In genomic region chr5:77092531-77092930, GRCm38 (mm10) we compare ENCODE assay signal across 11 mouse cellular contexts. TPM values are rescaled to one million over a fixed set of nuclear protein-coding genes. Genes with fewer than 3 reads are reported as not detected.
DNase-seq lines count a peak whose midpoint lies in the region; ATAC-seq and TF ChIP-seq lines count a peak whose summit lies in the region.
"Had no signal": no experiment of that assay in that cellular context is flagged by ENCODE, and none has a peak within 500 bp of the region (broad histone marks: within the 10 kb centered on the region; RNA-seq: fewer than 3 reads in every experiment).

No protein-coding gene starts in this region.

- H3K27me3 ChIP-seq in heart, adult 2 months (ENCODE audit: control insufficient read depth, insufficient read depth, low read length), result no peaks in the 10 kb centered on the region
- peaks cover 5% of the 10 kb centered on the region; the same call in 1 of the 2 replicates for H3K27me3 ChIP-seq in neural tube, embryonic 12.5 days (replicated peaks)
- H3K27me3 ChIP-seq in lung, embryonic 16.5 days (ENCODE audit: control insufficient read depth, insufficient read depth, low read depth, low read length), result no peaks in the 10 kb centered on the region

- WGBS in heart, adult 2 months, result 21% methylated on average over 5 of the region's 5 CpGs
- 83% methylated on average over 5 of the region's 5 CpGs for WGBS in neural tube, embryonic 12.5 days
- 52% methylated on average over 5 of the region's 5 CpGs for WGBS in lung, embryonic 16.5 days

- no peak overlapping the region for H3K4me3 ChIP-seq in heart, adult 2 months
- no peak overlapping the region for H3K4me3 ChIP-seq in neural tube, embryonic 12.5 days
- peak overlapping the region; percentile 22 for H3K4me3 ChIP-seq in lung, embryonic 16.5 days (ENCODE audit: low read length)
- H3K4me3 ChIP-seq: embryonic facial prominence, embryonic 10.5 days had no signal

- H3K4me1 ChIP-seq in heart, adult 2 months (ENCODE audit: control insufficient read depth, insufficient read depth, low read length), result peaks cover 7% of the 10 kb centered on the region
- H3K4me1 ChIP-seq in neural tube, embryonic 12.5 days, result peaks cover 28% of the 10 kb centered on the region
- H3K4me1 ChIP-seq in lung, embryonic 16.5 days (replicated peaks; ENCODE audit: control insufficient read depth, insufficient read depth, low read length), result peaks cover 8% of the 10 kb centered on the region; the same call in 1 of the 2 replicates

- H3K79me2 ChIP-seq in heart, adult 2 months (replicated peaks; ENCODE audit: control insufficient read depth, insufficient read depth, low read length), result no peaks in the 10 kb centered on the region

- no peak for DNase-seq in heart, adult 2 months
- DNase-seq in heart, postnatal 36 days, result no peak
- DNase-seq in neural tube, embryonic 10.5 days (ENCODE audit: extremely low spot score, low spot score), result no peak
- DNase-seq in spleen, postnatal 10 days (ENCODE audit: low spot score in 2 of 2), result peak; percentile 7 to 32
- no peak for DNase-seq in cerebellum, postnatal 36 days
- DNase-seq: kidney, postnatal 10 days had no signal

- H3K36me3 ChIP-seq in heart, adult 2 months (ENCODE audit: control insufficient read depth, insufficient read depth, low read length), result peaks cover 8% of the 10 kb centered on the region
- peaks cover 6% of the 10 kb centered on the region; the same call in 1 of the 2 replicates for H3K36me3 ChIP-seq in neural tube, embryonic 12.5 days
- H3K36me3 ChIP-seq in lung, embryonic 16.5 days (ENCODE audit: control insufficient read depth, insufficient read depth, low read length), result peaks cover 5% of the 10 kb centered on the region; the same call in 1 of the 2 replicates
- H3K36me3 ChIP-seq: embryonic facial prominence, embryonic 10.5 days had no signal

- ATAC-seq in neural tube, embryonic 12.5 days (ENCODE audit: low FRiP score, low read depth), result no peak
- ATAC-seq in lung, embryonic 16.5 days (ENCODE audit: low read depth), result no peak
- ATAC-seq in erythroblast, adult 5-6 weeks (replicated peaks; ENCODE audit: low FRiP score, poor library complexity, severe bottlenecking), result no peak

- intact Hi-C loops in heart, adult 2 months (cut with DNase I), result no loop called here
- intact Hi-C loops in heart, postnatal 36 days (cut with DNase I), result loop anchor here (5.0 kb wide), 1 partner anchor 40 kb away; no protein-coding TSS in a partner anchor

- TF ChIP-seq EP300 in heart, adult 2 months (IDR thresholded peaks at IDR 0.05; ENCODE audit: insufficient read depth, low read depth, low read length), result no peak

- H3K9me3 ChIP-seq in neural tube, embryonic 12.5 days, result no peaks in the 10 kb centered on the region
- no peaks in the 10 kb centered on the region for H3K9me3 ChIP-seq in lung, embryonic 16.5 days (ENCODE audit: control insufficient read depth, low read length)
- H3K9me3 ChIP-seq: embryonic facial prominence, embryonic 10.5 days had no signal

- no peak overlapping the region for H3K9ac ChIP-seq in heart, adult 2 months (ENCODE audit: low read depth, low read length)
- H3K9ac ChIP-seq in neural tube, embryonic 12.5 days, result no peak overlapping the region
- peak overlapping the region; percentile 27 for H3K9ac ChIP-seq in lung, embryonic 16.5 days (ENCODE audit: low read length)

- no peak for TF ChIP-seq CTCF in heart, adult 2 months (IDR thresholded peaks at IDR 0.05)

- H3K27ac ChIP-seq in heart, adult 2 months, result peak overlapping the region; percentile 13
- no peak overlapping the region for H3K27ac ChIP-seq in neural tube, embryonic 12.5 days
- H3K27ac ChIP-seq in lung, embryonic 16.5 days (ENCODE audit: low read length), result peak overlapping the region; percentile 20; the same call in 1 of the 2 replicates
- H3K27ac ChIP-seq: embryonic facial prominence, embryonic 10.5 days; stomach, postnatal 0 days had no signal

- peak overlapping the region; percentile 47 for H3K4me2 ChIP-seq in neural tube, embryonic 12.5 days (replicated peaks)
- peak overlapping the region; percentile 35 for H3K4me2 ChIP-seq in lung, embryonic 16.5 days (ENCODE audit: low read depth, low read length)

- no peak for TF ChIP-seq POLR2A in heart, adult 2 months (IDR thresholded peaks at IDR 0.05; ENCODE audit: insufficient read depth, low read depth, low read length)

RNA-seq across cellular contexts. Expression of gene Hopx, which starts 22.4 kb away (rescaled TPM):
- total RNA-seq in heart, adult 2 months (2021), result 100 to 1,000 TPM; 367 to 385 TPM
- polyA plus RNA-seq in heart, adult 2 months (2012; rRNA removed), result 284 and 285 TPM in 2 replicates
- 100 to 1,000 TPM; 405 to 444 TPM for total RNA-seq in heart, postnatal 36 days (2021)
- 3.6 and 3.8 TPM in 2 replicates for polyA plus RNA-seq in neural tube, embryonic 12.5 days (2016; fragmentation: Nextera tagmentation; extraction: Ambion mirVana)
- polyA plus RNA-seq in lung, embryonic 16.5 days (2015; fragmentation: Nextera tagmentation; extraction: Ambion mirVana), result 13.6 and 18.1 TPM in 2 replicates
- 11.3 TPM in 1 of 2 replicates, not detected in the other for total RNA-seq in erythroblast, adult 5-6 weeks (2015; ENCODE audit: low replicate concordance)
- 3.3 and 6.4 TPM in 2 replicates for total RNA-seq in erythroblast, adult 5-6 weeks (2017; ENCODE audit: low replicate concordance)

Comparison
In these comparisons a context has a peak if more than half of its experiments do, and no peak if none do; other contexts are left out.
1. DNase-seq: peak in spleen, postnatal 10 days (2 of 2); none in heart, adult 2 months (0 of 2), heart, postnatal 36 days (0 of 2), neural tube, embryonic 10.5 days (single experiment) and cerebellum, postnatal 36 days (0 of 2).
2. RNA of gene Hopx, which starts 22.4 kb away (total RNA-seq): 405 to 444 TPM in heart, postnatal 36 days and 367 to 385 TPM in heart, adult 2 months; 3.3 to 11.3 TPM in erythroblast, adult 5-6 weeks; every median in the first group is over 10 times any median in the second.